Mouse (Mus musculus) ovary, adult 18-20 months (tissue): ENCODE data around the gene Efcc1.

ENCODE experiments used
- DNase-seq: peaks from one replicate; pipeline ENCODE4 v3.0.0; 2022; ENCODE audit warnings: low spot score, mixed read lengths

The Efcc1 gene

GRCm38 (mm10) chr6:87779174-87780165 lies 48.8 kb downstream of the Efcc1 start:
- DNase-seq: no peak

- no peak for DNase-seq
Observed at GRCm38 (mm10) chr6:87780546-87781301, 50.1 kb downstream of the Efcc1 start.

DNA sequence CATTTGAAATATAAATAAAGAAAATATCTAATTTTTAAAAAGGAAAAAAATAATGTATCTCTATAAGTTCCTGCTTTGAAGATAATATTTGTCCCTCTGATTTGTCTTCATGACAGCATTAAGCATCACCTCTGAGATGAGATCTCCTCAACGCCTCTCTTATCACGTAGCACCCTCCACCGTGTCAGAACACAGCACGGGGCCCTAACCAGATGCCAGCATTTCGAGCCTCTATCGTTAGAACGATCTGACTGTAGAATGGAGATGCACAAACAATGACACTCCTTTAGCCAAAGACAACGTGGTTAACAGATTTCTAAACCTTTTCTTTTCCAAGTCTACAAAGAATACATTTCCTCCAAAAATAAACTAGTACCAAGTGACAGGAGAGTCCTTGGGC lies 53.4 kb downstream of the Efcc1 start:
- no peak for DNase-seq

- DNase-seq: no peak
Observed at GRCm38 (mm10) chr6:87786621-87787020, 56.0 kb downstream of the Efcc1 start.

- DNase-seq: no peak
Observed at GRCm38 (mm10) chr6:87787108-87787890, 56.6 kb downstream of the Efcc1 start.

DNA sequence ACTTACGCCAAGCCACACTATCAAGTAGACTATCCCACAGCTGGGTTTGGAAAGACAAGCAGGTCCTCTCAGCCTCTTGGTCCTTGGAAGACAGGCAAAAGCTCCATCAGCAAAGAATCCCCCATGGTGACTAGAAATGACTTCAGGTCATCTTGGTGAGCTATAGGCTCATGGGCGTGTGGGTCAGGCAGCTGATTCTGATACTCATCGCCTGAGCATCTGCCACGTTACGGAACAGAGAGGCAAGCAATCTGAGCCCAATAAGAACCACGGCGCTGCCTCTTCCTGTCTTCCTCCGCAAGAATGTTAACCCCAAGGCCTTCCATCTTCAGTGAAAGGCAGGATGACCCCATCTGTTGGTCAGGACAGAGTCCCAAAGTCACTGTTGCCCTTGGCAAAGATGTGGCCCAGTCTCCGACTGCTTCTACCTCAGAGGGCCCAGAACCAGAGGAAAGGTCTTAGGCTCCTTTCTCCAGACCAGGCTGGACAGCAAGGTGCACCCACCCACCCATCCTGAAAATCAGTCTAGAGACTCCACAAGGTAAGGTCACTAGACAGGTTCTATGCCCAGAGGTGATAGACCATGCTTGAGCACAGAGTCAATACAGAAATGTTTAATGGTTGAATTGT lies 57.7 kb downstream of the Efcc1 start:
- no peak for DNase-seq

- DNase-seq: peak; percentile 50
Observed at GRCm38 (mm10) chr6:87788896-87789587, 58.4 kb downstream of the Efcc1 start.

- no peak for DNase-seq
Observed at GRCm38 (mm10) chr6:87789791-87790190, 59.1 kb downstream of the Efcc1 start.

- no peak for DNase-seq
Observed at GRCm38 (mm10) chr6:87790779-87791480, 60.3 kb downstream of the Efcc1 start.

DNA sequence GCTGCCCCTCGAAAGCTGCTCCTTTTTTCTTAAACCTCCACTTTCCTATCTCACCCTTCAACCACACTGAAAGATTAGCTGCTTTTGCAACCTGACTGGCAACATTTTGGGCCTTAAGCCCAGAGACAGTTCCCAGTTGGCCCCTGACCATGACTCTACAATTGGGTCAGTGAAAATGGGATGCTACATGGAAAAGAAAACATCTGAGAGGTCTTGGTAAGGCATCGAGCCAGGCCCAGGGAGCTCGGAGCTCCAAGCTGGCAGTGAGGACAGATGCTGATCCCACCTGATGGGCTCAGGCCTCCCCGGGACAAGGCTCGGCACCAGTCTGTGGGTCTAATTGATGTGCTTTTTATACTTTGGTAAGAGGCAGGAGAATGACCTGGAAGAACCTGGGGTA lies 61.2 kb downstream of the Efcc1 start:
- no peak for DNase-seq

DNA sequence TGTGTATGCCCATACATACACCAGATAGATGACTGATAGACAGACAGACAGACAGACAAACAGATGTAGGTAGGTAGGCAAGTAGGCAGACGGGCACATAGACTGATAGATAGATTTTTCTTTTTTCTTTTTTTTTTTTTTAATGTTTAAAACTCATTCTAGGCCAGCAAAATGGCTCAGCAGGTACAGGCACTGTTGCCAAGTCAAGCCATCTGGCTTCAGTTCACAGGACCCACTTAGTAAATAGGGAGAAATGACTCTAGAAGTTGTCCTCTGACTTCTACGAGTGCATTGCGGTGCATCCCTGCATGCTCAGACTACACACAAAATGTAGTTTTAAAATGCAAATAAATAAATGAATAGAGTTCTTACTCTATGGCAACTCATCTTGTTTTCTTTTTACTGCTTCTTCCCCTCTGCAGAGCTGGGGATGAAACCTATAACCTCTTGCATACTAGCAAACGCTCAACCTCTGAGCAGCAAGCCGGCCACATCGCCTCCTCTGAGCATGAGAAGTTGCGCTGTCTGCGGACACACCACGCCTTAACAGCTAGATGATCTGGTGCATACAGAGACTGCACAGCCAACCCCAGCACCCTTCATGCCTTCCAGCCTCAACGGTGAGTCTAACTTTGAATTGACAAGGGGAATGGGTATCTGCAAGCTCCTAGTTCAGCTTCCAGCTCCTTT lies 63.3 kb downstream of the Efcc1 start:
- no peak for DNase-seq

DNA sequence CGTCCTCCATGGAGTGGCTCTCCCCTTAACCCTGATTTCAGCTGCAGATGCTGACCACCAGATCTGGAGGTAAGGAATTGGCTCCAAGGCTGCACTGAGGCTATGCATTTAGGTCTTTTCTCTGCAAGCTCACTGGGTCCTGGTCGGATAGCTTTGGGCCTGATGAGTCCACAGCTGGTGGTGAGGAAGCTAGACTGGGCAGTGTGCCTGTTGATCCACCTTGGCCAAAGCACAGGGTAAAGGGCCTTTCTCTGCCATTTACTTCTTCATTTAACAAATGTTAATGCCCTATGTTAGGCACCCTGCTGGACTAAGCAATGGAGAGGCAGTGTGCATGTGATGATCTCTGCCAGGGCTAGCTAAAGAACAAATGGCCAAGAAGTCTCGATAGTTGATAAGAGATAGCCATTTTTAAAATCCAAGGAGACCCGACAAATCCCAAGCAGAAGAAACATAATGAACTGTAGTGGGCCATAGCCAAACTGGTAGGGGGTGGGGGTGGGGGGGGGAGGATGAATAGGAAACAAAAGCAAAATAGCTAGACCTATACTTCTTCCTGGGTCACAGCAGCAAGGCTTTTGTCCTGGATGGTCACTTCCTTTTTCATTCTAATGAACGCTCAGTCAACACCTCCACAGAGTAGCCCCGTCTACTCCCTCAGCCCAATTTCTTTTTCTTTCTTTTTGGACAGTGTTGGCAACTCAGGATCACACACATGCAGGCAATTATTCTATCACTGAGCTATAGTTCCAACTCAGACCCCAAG lies 64.9 kb downstream of the Efcc1 start:
- DNase-seq: no peak

DNA sequence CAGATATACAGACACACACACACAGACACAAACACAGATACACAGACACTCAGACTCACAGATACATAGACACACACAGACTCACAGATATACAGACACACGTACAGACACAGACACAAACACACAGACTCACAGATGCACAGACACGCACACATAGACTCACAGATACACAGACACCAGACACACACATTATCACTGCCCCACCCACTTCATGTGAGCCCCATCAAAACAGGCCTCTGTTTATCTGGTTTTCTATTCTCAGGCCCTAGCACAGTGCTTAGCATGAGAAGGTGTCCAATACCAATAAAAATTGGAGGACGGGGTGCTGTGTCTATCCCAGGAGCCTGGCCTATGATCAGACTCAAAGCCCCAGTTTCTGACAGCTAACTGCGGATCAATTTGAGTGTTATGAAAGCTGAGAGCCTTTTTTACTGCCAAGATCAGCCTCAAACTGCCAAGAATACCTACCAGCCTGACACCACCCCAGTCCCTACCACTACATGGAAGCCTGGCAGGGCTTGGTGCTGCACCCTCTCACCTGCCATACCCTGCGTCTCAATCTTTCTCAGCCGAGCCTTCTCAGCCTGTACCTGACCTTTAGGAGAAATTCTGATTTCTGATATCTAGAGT lies 65.7 kb downstream of the Efcc1 start:
- DNase-seq: no peak

- no peak for DNase-seq
Observed at GRCm38 (mm10) chr6:87797321-87797720, 66.7 kb downstream of the Efcc1 start.

GRCm38 (mm10) chr6:87799576-87799975 lies 68.9 kb downstream of the Efcc1 start:
- DNase-seq: no peak

DNA sequence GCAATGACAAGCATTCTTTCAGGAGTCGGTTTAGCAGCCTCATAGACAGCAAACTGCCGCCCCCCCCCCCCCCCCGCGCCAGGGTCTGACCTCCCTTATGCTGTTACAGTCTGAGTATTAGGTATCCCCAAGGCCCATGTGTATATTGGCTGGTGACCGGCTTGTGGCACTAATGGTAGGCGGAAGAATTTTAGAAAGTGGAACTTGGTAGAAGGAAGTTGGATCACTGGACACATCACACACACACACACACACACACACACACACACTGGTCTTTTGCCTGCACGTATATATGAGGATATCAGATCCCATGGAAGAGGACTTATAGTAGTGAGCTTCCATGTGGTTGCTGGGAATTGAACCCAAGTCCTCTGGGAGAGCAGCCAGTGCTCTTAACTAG lies 71.8 kb downstream of the Efcc1 start:
- DNase-seq: no peak

- no peak for DNase-seq
Observed at GRCm38 (mm10) chr6:87804036-87804435, 73.4 kb downstream of the Efcc1 start.

GRCm38 (mm10) chr6:87804886-87805285 lies 74.2 kb downstream of the Efcc1 start:
- DNase-seq: no peak

DNA sequence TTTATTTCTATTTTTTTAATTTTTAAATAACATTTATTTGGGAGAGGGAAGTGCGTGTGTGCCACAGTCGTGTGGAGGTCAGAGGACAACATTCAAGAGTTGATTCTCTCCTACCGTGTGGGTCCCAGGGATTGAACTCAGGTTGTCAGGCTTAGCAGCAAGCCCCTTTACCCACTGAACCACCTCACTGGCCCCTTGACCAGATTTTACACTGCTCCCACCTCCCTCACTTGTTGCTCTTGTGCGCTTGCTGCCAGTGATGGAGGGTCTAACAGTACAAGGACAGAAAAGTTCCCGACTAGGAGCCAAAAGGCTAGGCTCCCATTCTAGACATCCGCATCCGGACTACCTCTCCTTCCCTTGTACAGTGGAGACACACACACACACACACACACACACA lies 74.8 kb downstream of the Efcc1 start:
- DNase-seq: no peak
